Mouse (Mus musculus) urinary bladder, postnatal 10 days (tissue): ENCODE measurements around the gene Mrpl57.
A peak's percentile ranks its signal among the peaks of the same experiment; 100 is the strongest.
"Not testable (repeated sequence)": the region's sequence is repeated elsewhere in the genome, so short reads cannot be mapped to it uniquely, and the experiment has no call there.

Source experiments
- DNase-seq: peaks from one replicate; pipeline ENCODE4 v3.0.0; 2022; ENCODE audit warnings: low spot score

The Mrpl57 gene

GRCm38 (mm10) chr14:57825788-57826751 is at the start of gene Mrpl57, which contains the start of gene Ska3:
Mrpl57 (plus strand) TSS chr14:57826234.
Ska3 (minus strand) TSS chr14:57826185.
- DNase-seq: peak; percentile 70

GRCm38 (mm10) chr14:57787406-57787805 is 38.6 kb upstream of the Mrpl57 start:
- no peak for DNase-seq

- no peak for DNase-seq
These were observed 36.7 kb upstream of the Mrpl57 start for GRCm38 (mm10) chr14:57789311-57789710.

GRCm38 (mm10) chr14:57789759-57790158 is 36.3 kb upstream of the Mrpl57 start:
- no peak for DNase-seq

- no peak for DNase-seq
These were observed 34.9 kb upstream of the Mrpl57 start for GRCm38 (mm10) chr14:57791171-57791570.

GRCm38 (mm10) chr14:57797551-57797950 is 28.5 kb upstream of the Mrpl57 start:
- DNase-seq: no peak

- DNase-seq: peak; percentile 86
These were observed 27.8 kb upstream of the Mrpl57 start, which contains the start of gene Sap18 for GRCm38 (mm10) chr14:57797991-57798931. Sap18 (plus strand) TSS chr14:57798180.

GRCm38 (mm10) chr14:57803731-57804130 is 22.3 kb upstream of the Mrpl57 start:
- DNase-seq: no peak

GRCm38 (mm10) chr14:57808558-57808957 is 17.5 kb upstream of the Mrpl57 start:
- no peak for DNase-seq

- no peak for DNase-seq
These were observed 15.1 kb upstream of the Mrpl57 start for GRCm38 (mm10) chr14:57810886-57811285.

GRCm38 (mm10) chr14:57811844-57812243 is 14.2 kb upstream of the Mrpl57 start:
- no peak for DNase-seq

GRCm38 (mm10) chr14:57820839-57821238 is 5.2 kb upstream of the Mrpl57 start:
- no peak for DNase-seq

- DNase-seq: no peak
These were observed 1.2 kb downstream of the Mrpl57 start for GRCm38 (mm10) chr14:57827284-57827683.

- no peak for DNase-seq
These were observed 7.5 kb downstream of the Mrpl57 start for GRCm38 (mm10) chr14:57833526-57833925.

- no peak for DNase-seq
These were observed 9.1 kb downstream of the Mrpl57 start for GRCm38 (mm10) chr14:57835157-57835556.

GRCm38 (mm10) chr14:57844535-57844934 is 18.5 kb downstream of the Mrpl57 start:
- no peak for DNase-seq

- DNase-seq: not testable (repeated sequence)
These were observed 22.0 kb downstream of the Mrpl57 start for GRCm38 (mm10) chr14:57848061-57848460.

GRCm38 (mm10) chr14:57848646-57849045 is 22.6 kb downstream of the Mrpl57 start:
- no peak for DNase-seq

- DNase-seq: no peak
These were observed 24.3 kb downstream of the Mrpl57 start for GRCm38 (mm10) chr14:57850330-57850729.

- no peak for DNase-seq
These were observed 26.9 kb downstream of the Mrpl57 start for GRCm38 (mm10) chr14:57852961-57853360.

- DNase-seq: not testable (repeated sequence)
These were observed 30.0 kb downstream of the Mrpl57 start for GRCm38 (mm10) chr14:57856037-57856436.

GRCm38 (mm10) chr14:57858601-57859000 is 32.6 kb downstream of the Mrpl57 start:
- no peak for DNase-seq
